Comparison of ENCODE assay signal across 9 mouse cellular contexts in genomic region chr16:89695833-89696232, GRCm38 (mm10).
DNase-seq lines count a peak whose midpoint lies in the region; ATAC-seq and TF ChIP-seq lines count a peak whose summit lies in the region.
"Had no signal": no experiment of that assay in that cellular context is flagged by ENCODE, and none has a peak within 500 bp of the region (broad histone marks: within the 10 kb centered on the region; RNA-seq: fewer than 3 reads in every experiment).

No protein-coding gene starts in this region.

- no peak overlapping the region for H3K4me2 ChIP-seq in lung, embryonic 15.5 days
- no peak overlapping the region for H3K4me2 ChIP-seq in stomach, postnatal 0 days (replicated peaks; ENCODE audit: low read depth)
- H3K4me2 ChIP-seq: hindbrain, embryonic 12.5 days; limb, embryonic 13.5 days had no signal

- no peak for DNase-seq in lung, adult 2 months
- DNase-seq in fat pad, adult 2 months (ENCODE audit: extremely low read depth, low read depth, low spot score): peak; percentile 5
- DNase-seq in kidney, adult 9 months: peak; percentile 35
- no peak for DNase-seq in stomach, postnatal 0 days (ENCODE audit: low spot score)
- DNase-seq in neural tube, embryonic 10.5 days (ENCODE audit: extremely low spot score, low spot score): no peak
- no peak for DNase-seq in right cerebral cortex, postnatal 10 days (ENCODE audit: low spot score in 2 of 2)

- no peaks in the 10 kb centered on the region for H3K4me1 ChIP-seq in lung, embryonic 15.5 days
- no peaks in the 10 kb centered on the region for H3K4me1 ChIP-seq in lung, adult 2 months (ENCODE audit: control insufficient read depth, insufficient read depth, low read length)
- no peaks in the 10 kb centered on the region for H3K4me1 ChIP-seq in stomach, postnatal 0 days (replicated peaks; ENCODE audit: control insufficient read depth, insufficient read depth)

- no peaks in the 10 kb centered on the region for H3K27me3 ChIP-seq in lung, embryonic 15.5 days
- H3K27me3 ChIP-seq in stomach, postnatal 0 days (ENCODE audit: control insufficient read depth, insufficient read depth, low read length): no peaks in the 10 kb centered on the region
- H3K27me3 ChIP-seq: hindbrain, embryonic 12.5 days; limb, embryonic 13.5 days had no signal

- no peak for TF ChIP-seq EP300 in stomach, postnatal 0 days (optimal IDR thresholded peaks at IDR 0.05)

- no peak for TF ChIP-seq POLR2A in lung, adult 2 months (IDR thresholded peaks at IDR 0.05; ENCODE audit: borderline replicate concordance, extremely low read depth, low read depth, low read length)

- H3K27ac ChIP-seq in lung, embryonic 15.5 days: no peak overlapping the region
- H3K27ac ChIP-seq in stomach, postnatal 0 days (replicated peaks): no peak overlapping the region
- H3K27ac ChIP-seq: hindbrain, embryonic 12.5 days; limb, embryonic 13.5 days had no signal

- 41% methylated on average over 4 of the region's 4 CpGs for WGBS in lung, embryonic 15.5 days
- WGBS in lung, adult 2 months: 23% methylated on average over 4 of the region's 4 CpGs
- 43% methylated on average over 4 of the region's 4 CpGs for WGBS in stomach, postnatal 0 days

- no peak overlapping the region for H3K9ac ChIP-seq in lung, embryonic 15.5 days
- H3K9ac ChIP-seq in stomach, postnatal 0 days (ENCODE audit: low read length): no peak overlapping the region
- H3K9ac ChIP-seq: hindbrain, embryonic 12.5 days; limb, embryonic 13.5 days had no signal

- H3K9me3 ChIP-seq in lung, embryonic 15.5 days: no peaks in the 10 kb centered on the region
- H3K9me3 ChIP-seq in stomach, postnatal 0 days (ENCODE audit: control insufficient read depth, low read length): no peaks in the 10 kb centered on the region
- H3K9me3 ChIP-seq: hindbrain, embryonic 12.5 days; limb, embryonic 13.5 days had no signal

- peak; percentile 68; the same call in 1 of the 2 replicates for ATAC-seq in lung, embryonic 15.5 days (ENCODE audit: borderline replicate concordance, extremely low read depth, low FRiP score, low TSS enrichment)
- 0 out of 2 replicates have a peak, but pooled peaks have one; percentile 35 for ATAC-seq in stomach, postnatal 0 days (ENCODE audit: low FRiP score, low TSS enrichment)

- TF ChIP-seq CTCF in lung, adult 2 months (IDR thresholded peaks at IDR 0.05; ENCODE audit: insufficient read depth, low read length): no peak
- TF ChIP-seq CTCF in stomach, postnatal 0 days (IDR thresholded peaks at IDR 0.05; ENCODE audit: low read depth): no peak

- H3K4me3 ChIP-seq in lung, embryonic 15.5 days: no peak overlapping the region
- no peak overlapping the region for H3K4me3 ChIP-seq in lung, adult 2 months (replicated peaks; ENCODE audit: extremely low read depth, low read depth, low read length)
- H3K4me3 ChIP-seq in stomach, postnatal 0 days (ENCODE audit: low read depth, low read length): no peak overlapping the region
- H3K4me3 ChIP-seq: hindbrain, embryonic 12.5 days; limb, embryonic 13.5 days had no signal

- no peaks in the 10 kb centered on the region for H3K36me3 ChIP-seq in lung, embryonic 15.5 days
- no peaks in the 10 kb centered on the region for H3K36me3 ChIP-seq in stomach, postnatal 0 days (ENCODE audit: control insufficient read depth, insufficient read depth, low read length)
- H3K36me3 ChIP-seq: hindbrain, embryonic 12.5 days; limb, embryonic 13.5 days had no signal

Comparison
In these comparisons a context has a peak if more than half of its experiments do, and no peak if none do; other contexts are left out.
1. DNase-seq: peak in fat pad, adult 2 months (single experiment) and kidney, adult 9 months (single experiment); none in lung, adult 2 months (single experiment), stomach, postnatal 0 days (single experiment), neural tube, embryonic 10.5 days (single experiment) and right cerebral cortex, postnatal 10 days (0 of 2).